Mouse (Mus musculus) small intestine, adult 2 months (tissue): ENCODE results near the gene Foxp1.

Source experiments
- CTCF ChIP-seq: fragments of 200-500 bp; IDR thresholded peaks from 2 replicates; pipeline ENCODE4 v1.5.1; 2012; ENCODE audit warnings: low read depth, mild to moderate bottlenecking, control low read depth, inconsistent platforms, low read length, moderate library complexity, mixed read lengths; ENCODE audit not compliant: insufficient replicate concordance, insufficient read length; ENCODE audit errors: extremely low read depth
- POLR2A ChIP-seq: fragments of 200-500 bp; IDR thresholded peaks from 2 replicates; pipeline ENCODE4 v1.6.1; 2012; ENCODE audit warnings: low read depth, mild to moderate bottlenecking, control low read depth, inconsistent platforms, low read length, moderate library complexity

GRCm38 (mm10) chr6:99327721-99328120 lies 194.8 kb downstream of the Foxp1 start:
- TF ChIP-seq CTCF (no peak), POLR2A (no peak)
